Mouse (Mus musculus) lung, embryonic 16.5 days (tissue): ENCODE measurements at regions not wholly inside any gene's neighbourhood (a gene's known extent, or its start where the extent isn't known, plus 50 kb on each side); places are given as distances from the start of the nearest gene placed in this dataset.

Source experiments
- ATAC-seq: fragments of 200-750 bp; cut with Nextera tagmentation; 2 replicates; pipeline ENCODE4 v1.8.0; 2017; ENCODE audit warnings: low read depth, mild to moderate bottlenecking, moderate library complexity
- H3K27ac ChIP-seq: fragments of 300-500 bp; sonication (generic); 2 replicates; pipeline ENCODE4 v1.5.1; 2014; ENCODE audit warnings: mild to moderate bottlenecking, control low read depth, low read length
- H3K27me3 ChIP-seq: fragments of 300-500 bp; sonication (generic); 2 replicates; pipeline ENCODE4 v1.6.1; 2014; ENCODE audit warnings: low read depth, low read length, mixed read lengths; ENCODE audit not compliant: control insufficient read depth, insufficient read depth
- H3K36me3 ChIP-seq: fragments of 300-500 bp; sonication (generic); 2 replicates; pipeline ENCODE4 v1.6.1; 2014; ENCODE audit warnings: low read length; ENCODE audit not compliant: control insufficient read depth, insufficient read depth
- H3K4me1 ChIP-seq: fragments of 300-500 bp; sonication (generic); replicated peaks from 2 replicates; pipeline ENCODE4 v1.6.1; 2014; ENCODE audit warnings: low read length, mixed read lengths; ENCODE audit not compliant: control insufficient read depth, insufficient read depth
- H3K4me2 ChIP-seq: fragments of 300-500 bp; sonication (generic); 2 replicates; pipeline ENCODE4 v1.6.1; 2014; ENCODE audit warnings: low read depth, low read length, control low read depth
- H3K4me3 ChIP-seq: fragments of 300-500 bp; sonication (generic); 2 replicates; pipeline ENCODE4 v1.5.1; 2014; ENCODE audit warnings: mild to moderate bottlenecking, low read length, control low read depth
- H3K9ac ChIP-seq: fragments of 300-500 bp; sonication (generic); 2 replicates; pipeline ENCODE4 v1.6.1; 2014; ENCODE audit warnings: low read length, control low read depth
- H3K9me3 ChIP-seq: fragments of 300-500 bp; sonication (generic); 2 replicates; pipeline ENCODE4 v1.6.1; 2016; ENCODE audit warnings: low read length; ENCODE audit not compliant: control insufficient read depth
- WGBS: fragments of 180-500 bp; shearing (Covaris S2); extraction: QIAGEN DNeasy Blood & Tissue Kit; methylation state at CpG from one replicate; pipeline ENCODE4 v1.1.7; 2014; 5-methylcytosine and 5-hydroxymethylcytosine counted together

- Histone ChIP-seq H3K4me1 (0 out of 2 replicates have a peak, but pooled peaks cover 3% of the 10 kb centered on the region), H3K9me3 (no peaks in the 10 kb centered on the region), H3K36me3 (no peaks in the 10 kb centered on the region), H3K27me3 (no peaks in the 10 kb centered on the region), H3K4me3 (no peak overlapping the region), H3K4me2 (no peak overlapping the region), H3K9ac (no peak overlapping the region), H3K27ac (no peak overlapping the region)
- WGBS = 32% methylated on average over 5 of the region's 5 CpGs
- ATAC-seq = peak; percentile 36; the same call in 1 of the 2 replicates
These were observed 228.3 kb downstream of the Ktn1 start for GRCm38 (mm10) chr14:47876585-47876984.

- Histone ChIP-seq H3K4me1 (0 out of 2 replicates have a peak, but pooled peaks cover 3% of the 10 kb centered on the region), H3K36me3 (no peaks in the 10 kb centered on the region), H3K9me3 (no peaks in the 10 kb centered on the region), H3K9ac (no peak overlapping the region), H3K27me3 (no peaks in the 10 kb centered on the region), H3K27ac (no peak overlapping the region), H3K4me3 (no peak overlapping the region), H3K4me2 (no peak overlapping the region)
- WGBS = 71% methylated on average over 3 of the region's 3 CpGs
- ATAC-seq = no peak
These were observed 228.9 kb downstream of the Ktn1 start for GRCm38 (mm10) chr14:47877167-47877566.

GRCm38 (mm10) chr14:47877771-47878443 lies 229.7 kb downstream of the Ktn1 start:
- no peak overlapping the region for H3K4me3 ChIP-seq
- H3K27me3 ChIP-seq = no peaks in the 10 kb centered on the region
- no peaks in the 10 kb centered on the region for H3K9me3 ChIP-seq
- 0 out of 2 replicates have a peak, but pooled peaks cover 3% of the 10 kb centered on the region for H3K4me1 ChIP-seq
- ATAC-seq = 0 out of 2 replicates have a peak, but pooled peaks have one; percentile 17
- WGBS = 61% methylated on average over 5 of the region's 5 CpGs
- no peak overlapping the region for H3K27ac ChIP-seq
- no peaks in the 10 kb centered on the region for H3K36me3 ChIP-seq
- H3K4me2 ChIP-seq = no peak overlapping the region
- no peak overlapping the region for H3K9ac ChIP-seq

GRCm38 (mm10) chr14:47885326-47885725 lies 235.3 kb upstream of the Peli2 start:
- H3K27ac ChIP-seq = no peak overlapping the region
- no peak overlapping the region for H3K4me3 ChIP-seq
- ATAC-seq = no peak
- H3K9me3 ChIP-seq = no peaks in the 10 kb centered on the region
- no peak overlapping the region for H3K4me2 ChIP-seq
- 83% methylated on average over 3 of the region's 3 CpGs for WGBS
- 0 out of 2 replicates have a peak, but pooled peaks cover 1% of the 10 kb centered on the region for H3K4me1 ChIP-seq
- no peaks in the 10 kb centered on the region for H3K27me3 ChIP-seq
- no peaks in the 10 kb centered on the region for H3K36me3 ChIP-seq
- no peak overlapping the region for H3K9ac ChIP-seq

GRCm38 (mm10) chr14:47890251-47891198 lies 230.1 kb upstream of the Peli2 start:
- H3K4me2 ChIP-seq = no peak overlapping the region
- no peaks in the 10 kb centered on the region for H3K9me3 ChIP-seq
- H3K9ac ChIP-seq = no peak overlapping the region
- H3K36me3 ChIP-seq = no peaks in the 10 kb centered on the region
- 0 out of 2 replicates have a peak, but pooled peaks cover 2% of the 10 kb centered on the region for H3K4me1 ChIP-seq
- no peak overlapping the region for H3K27ac ChIP-seq
- no peak overlapping the region for H3K4me3 ChIP-seq
- 67% methylated on average over 9 of the region's 9 CpGs for WGBS
- no peaks in the 10 kb centered on the region for H3K27me3 ChIP-seq
- ATAC-seq = no peak

- no peak overlapping the region for H3K27ac ChIP-seq
- H3K4me3 ChIP-seq = no peak overlapping the region
- H3K4me2 ChIP-seq = no peak overlapping the region
- no peaks in the 10 kb centered on the region for H3K4me1 ChIP-seq
- WGBS = 60% methylated on average over 3 of the region's 3 CpGs
- ATAC-seq = no peak
- no peaks in the 10 kb centered on the region for H3K36me3 ChIP-seq
- H3K9ac ChIP-seq = no peak overlapping the region
- H3K27me3 ChIP-seq = no peaks in the 10 kb centered on the region
- no peaks in the 10 kb centered on the region for H3K9me3 ChIP-seq
These were observed 224.0 kb upstream of the Peli2 start for GRCm38 (mm10) chr14:47896581-47896980.

- 72% methylated on average over 5 of the region's 5 CpGs for WGBS
- H3K4me1 ChIP-seq = no peaks in the 10 kb centered on the region
- H3K9ac ChIP-seq = no peak overlapping the region
- no peaks in the 10 kb centered on the region for H3K27me3 ChIP-seq
- H3K4me3 ChIP-seq = no peak overlapping the region
- no peak overlapping the region for H3K27ac ChIP-seq
- no peak overlapping the region for H3K4me2 ChIP-seq
- ATAC-seq = no peak
- no peaks in the 10 kb centered on the region for H3K36me3 ChIP-seq
- no peaks in the 10 kb centered on the region for H3K9me3 ChIP-seq
These were observed 222.6 kb upstream of the Peli2 start for GRCm38 (mm10) chr14:47897907-47898530.

GRCm38 (mm10) chr14:47898605-47899004 lies 222.0 kb upstream of the Peli2 start:
- H3K9me3 ChIP-seq = no peaks in the 10 kb centered on the region
- H3K9ac ChIP-seq = no peak overlapping the region
- no peaks in the 10 kb centered on the region for H3K27me3 ChIP-seq
- ATAC-seq = no peak
- H3K4me3 ChIP-seq = no peak overlapping the region
- no peak overlapping the region for H3K4me2 ChIP-seq
- no peaks in the 10 kb centered on the region for H3K36me3 ChIP-seq
- WGBS = 72% methylated on average over 4 of the region's 4 CpGs
- no peaks in the 10 kb centered on the region for H3K4me1 ChIP-seq
- no peak overlapping the region for H3K27ac ChIP-seq

GRCm38 (mm10) chr14:47905334-47905733 lies 215.3 kb upstream of the Peli2 start:
- no peaks in the 10 kb centered on the region for H3K27me3 ChIP-seq
- H3K4me2 ChIP-seq = no peak overlapping the region
- no peaks in the 10 kb centered on the region for H3K36me3 ChIP-seq
- H3K27ac ChIP-seq = no peak overlapping the region
- H3K4me1 ChIP-seq = no peaks in the 10 kb centered on the region
- no peaks in the 10 kb centered on the region for H3K9me3 ChIP-seq
- no peak overlapping the region for H3K4me3 ChIP-seq
- no peak for ATAC-seq
- no peak overlapping the region for H3K9ac ChIP-seq
